Mouse (Mus musculus): Measurements from ENCODE around the gene Rcn2. TPM values are rescaled to one million over a fixed set of nuclear protein-coding genes. Genes with fewer than 3 reads are reported as not detected.

The Rcn2 gene
- total RNA-seq, 1 experiment from 2014 or later, result 37.7 TPM

DNA sequence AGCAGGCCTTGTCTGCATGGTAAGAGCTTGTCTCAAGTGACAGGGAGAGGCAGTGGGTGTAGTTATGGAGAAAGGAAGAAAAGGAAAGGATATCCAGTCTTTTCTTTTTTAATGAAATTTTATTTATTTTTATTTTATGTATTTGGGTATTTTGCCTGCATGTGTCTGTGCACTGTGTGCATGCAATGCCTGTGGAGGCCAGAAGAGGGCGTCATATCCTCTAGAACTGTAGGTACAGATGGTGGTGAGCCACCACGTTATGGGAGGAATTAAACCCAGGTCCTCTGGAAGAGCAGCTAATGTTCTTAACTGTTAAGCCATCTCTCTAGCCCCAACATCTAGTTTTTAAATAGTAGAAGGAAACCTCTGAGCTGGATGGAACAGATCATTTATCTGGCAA is 50.5 kb downstream of the Rcn2 start:
- DNase-seq, result peak; percentile 23

GRCm38 (mm10) chr9:56097584-56098298 is 56.1 kb downstream of the Rcn2 start:
- no peak for DNase-seq

- DNase-seq, result no peak
Measured at GRCm38 (mm10) chr9:56100041-56100522, 58.4 kb downstream of the Rcn2 start.

DNA sequence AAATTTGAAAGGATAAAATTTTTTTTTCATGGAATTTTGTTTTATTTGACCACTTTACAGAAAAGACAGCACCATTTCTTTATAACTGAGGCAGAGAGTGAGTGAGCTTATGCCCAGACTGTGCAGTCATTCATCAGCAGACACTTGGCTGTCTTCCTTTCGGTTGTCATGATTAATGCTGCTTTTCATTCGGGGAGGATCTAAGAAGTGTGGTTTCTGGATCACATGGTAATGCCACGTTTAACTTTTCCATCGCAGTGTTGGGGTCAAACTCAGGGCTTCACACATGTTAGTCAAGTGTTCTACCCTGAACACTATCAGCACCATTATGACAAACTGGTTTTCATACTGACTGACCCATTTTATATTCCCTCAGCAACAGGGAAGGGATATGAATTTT is 59.4 kb downstream of the Rcn2 start:
- no peak for DNase-seq

DNA sequence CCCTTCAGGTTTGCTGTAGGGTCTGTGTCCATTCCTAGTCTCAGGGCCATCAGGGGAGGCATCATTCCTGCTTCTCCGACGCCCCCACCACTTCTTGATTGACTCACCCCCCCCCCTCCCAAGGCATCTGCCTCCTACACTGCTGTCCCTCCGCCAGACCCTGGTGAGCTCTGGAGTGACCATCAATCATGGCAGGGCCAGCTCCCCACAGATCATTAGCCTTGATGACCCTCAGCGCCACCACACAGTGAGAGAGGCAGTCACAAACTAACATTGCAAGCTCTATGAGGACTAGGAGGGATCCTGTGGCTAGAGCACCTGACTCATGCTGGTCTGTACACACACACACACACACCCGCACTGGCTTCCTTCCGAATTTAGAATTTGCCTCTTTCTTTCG is 63.3 kb downstream of the Rcn2 start:
- no peak for DNase-seq

DNA sequence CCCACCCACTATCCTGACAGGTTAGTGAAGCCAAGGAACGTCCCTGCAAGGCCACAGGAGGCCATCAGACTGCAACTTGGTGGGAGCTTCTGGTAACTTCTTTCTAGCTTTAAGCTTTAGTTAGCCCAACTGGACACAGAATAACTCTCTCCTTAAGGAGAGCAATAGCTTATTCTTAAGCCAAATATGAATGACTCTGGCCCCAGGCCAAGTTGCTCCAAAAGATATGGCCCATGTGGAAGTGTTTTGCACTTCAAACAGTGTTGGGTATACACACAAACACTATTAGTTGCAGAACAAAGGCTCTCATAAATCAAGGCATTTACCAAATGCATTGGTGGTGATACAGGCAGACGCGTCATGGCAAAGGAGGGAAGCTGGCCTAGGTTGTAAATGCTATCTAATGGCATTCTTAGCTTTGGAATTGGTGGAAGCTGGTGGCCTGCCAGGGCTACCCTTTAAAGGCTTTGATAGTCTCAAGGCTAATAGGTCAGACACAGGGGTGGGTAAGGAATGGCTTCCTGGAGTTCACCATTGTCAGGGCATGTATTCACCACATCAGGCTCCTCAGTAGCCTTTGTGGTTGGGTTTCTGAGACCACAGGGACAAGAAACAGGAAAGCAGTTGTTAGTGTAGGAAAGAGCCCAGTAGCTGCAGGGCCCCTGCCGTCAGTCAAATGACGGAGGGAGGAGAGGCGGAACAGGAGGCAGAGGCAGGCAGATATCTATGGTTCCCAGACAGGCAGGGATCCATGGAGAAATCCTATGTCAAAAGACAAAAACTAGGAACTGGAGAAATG is 64.8 kb downstream of the Rcn2 start:
- DNase-seq, result no peak

- DNase-seq, result no peak
Measured at GRCm38 (mm10) chr9:56107527-56107926, 65.9 kb downstream of the Rcn2 start.

DNA sequence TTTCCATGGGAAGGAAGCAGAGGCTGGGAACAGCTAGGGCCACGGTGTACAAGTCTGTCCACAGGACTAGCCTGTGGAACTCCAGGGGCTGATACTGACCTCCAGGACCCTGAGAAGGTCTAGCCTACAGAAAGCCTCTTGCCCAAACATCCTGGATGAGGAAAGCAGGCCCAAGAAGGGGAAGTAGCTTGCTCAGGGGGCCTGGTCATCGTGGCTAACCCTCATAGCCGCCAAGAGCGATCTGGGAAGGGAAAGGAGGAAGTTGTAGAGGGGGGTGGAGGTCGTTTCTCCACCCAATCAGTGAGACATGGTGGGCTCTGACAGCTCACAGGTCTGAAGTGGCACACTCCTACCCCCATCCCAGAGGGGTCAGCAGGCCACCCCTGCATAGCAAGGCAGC is 66.5 kb downstream of the Rcn2 start:
- no peak for DNase-seq

Other genes with a start within 250 kb of the Rcn2 start
- gene Scaper, start 103.7 kb upstream of the Rcn2 start, total RNA-seq (2021), result 11.2 and 12.4 TPM in 2 replicates
- not detected in 2 replicates for gene 4930563M21Rik, start 31.3 kb upstream of the Rcn2 start, total RNA-seq (2021)
- gene Pstpip1, start 48.1 kb downstream of the Rcn2 start, total RNA-seq (2021), result 1.3 and 8.9 TPM in 2 replicates
- gene Tspan3, start 123.6 kb downstream of the Rcn2 start, total RNA-seq (2021), result 121 and 122 TPM in 2 replicates